Mouse (Mus musculus) hindbrain, embryonic 15.5 days (tissue): ENCODE measurements at regions not wholly inside any gene's neighbourhood (a gene's known extent, or its start where the extent isn't known, plus 50 kb on each side); places are given as distances from the start of the nearest gene placed in this dataset.

Experiments
- ATAC-seq: fragments of 200-750 bp; cut with Nextera tagmentation; 2 replicates; pipeline ENCODE4 v1.8.0; 2017; ENCODE audit warnings: low read depth, moderate number of reproducible peaks, moderate TSS enrichment; ENCODE audit not compliant: low FRiP score
- H3K27ac ChIP-seq: fragments of 300-500 bp; sonication (generic); replicated peaks from 2 replicates; pipeline ENCODE4 v1.5.1; 2015; ENCODE audit warnings: mild to moderate bottlenecking, inconsistent platforms
- H3K27me3 ChIP-seq: fragments of 300-500 bp; sonication (generic); 2 replicates; pipeline ENCODE4 v1.6.1; 2015; ENCODE audit warnings: control low read depth, inconsistent platforms
- H3K36me3 ChIP-seq: fragments of 300-500 bp; sonication (generic); 2 replicates; pipeline ENCODE4 v1.6.1; 2015; ENCODE audit warnings: control low read depth, inconsistent platforms
- H3K4me1 ChIP-seq: fragments of 300-500 bp; sonication (generic); replicated peaks from 2 replicates; pipeline ENCODE4 v1.6.1; 2015; ENCODE audit warnings: control low read depth, inconsistent platforms
- H3K4me2 ChIP-seq: fragments of 300-500 bp; sonication (generic); 2 replicates; pipeline ENCODE4 v1.6.1; 2015; ENCODE audit warnings: moderate library complexity, mild to moderate bottlenecking, inconsistent platforms
- H3K4me3 ChIP-seq: fragments of 300-500 bp; sonication (generic); 2 replicates; pipeline ENCODE4 v1.5.1; 2015; ENCODE audit warnings: mild to moderate bottlenecking, inconsistent platforms
- H3K9ac ChIP-seq: fragments of 300-500 bp; sonication (generic); 2 replicates; pipeline ENCODE4 v1.6.1; 2015; ENCODE audit warnings: inconsistent platforms
- H3K9me3 ChIP-seq: fragments of 300-500 bp; sonication (generic); 2 replicates; pipeline ENCODE4 v1.6.1; 2016; ENCODE audit warnings: control low read depth, inconsistent platforms
- WGBS: fragments of 180-500 bp; shearing (Covaris S2); methylation state at CpG from one replicate; pipeline ENCODE4 v1.1.7; 2015; 5-methylcytosine and 5-hydroxymethylcytosine counted together

- Histone ChIP-seq H3K27ac (no peak overlapping the region), H3K36me3 (no peaks in the 10 kb centered on the region), H3K4me3 (no peak overlapping the region), H3K9ac (no peak overlapping the region), H3K9me3 (no peaks in the 10 kb centered on the region), H3K27me3 (no peaks in the 10 kb centered on the region), H3K4me2 (no peak overlapping the region), H3K4me1 (no peaks in the 10 kb centered on the region)
- WGBS = 48% methylated on average over 1 of the region's 1 CpGs
- no peak for ATAC-seq
Measured at GRCm38 (mm10) chr11:6969196-6969595, 94.1 kb upstream of the Adcy1 start.

- ATAC-seq = no peak
- Histone ChIP-seq H3K36me3 (no peaks in the 10 kb centered on the region), H3K9me3 (no peaks in the 10 kb centered on the region), H3K27me3 (no peaks in the 10 kb centered on the region), H3K4me1 (no peaks in the 10 kb centered on the region), H3K4me3 (no peak overlapping the region), H3K4me2 (no peak overlapping the region), H3K9ac (no peak overlapping the region), H3K27ac (no peak overlapping the region)
- WGBS = 81% methylated on average over 5 of the region's 5 CpGs
Measured at GRCm38 (mm10) chr11:6966968-6967367, 96.3 kb upstream of the Adcy1 start.

GRCm38 (mm10) chr11:6964524-6964923, 98.8 kb upstream of the Adcy1 start:
- no peak for ATAC-seq
- no peaks in the 10 kb centered on the region for H3K4me1 ChIP-seq
- H3K36me3 ChIP-seq = no peaks in the 10 kb centered on the region
- no peaks in the 10 kb centered on the region for H3K9me3 ChIP-seq
- no peaks in the 10 kb centered on the region for H3K27me3 ChIP-seq
- no peak overlapping the region for H3K9ac ChIP-seq
- 54% methylated on average over 2 of the region's 2 CpGs for WGBS
- no peak overlapping the region for H3K4me3 ChIP-seq
- H3K4me2 ChIP-seq = no peak overlapping the region
- no peak overlapping the region for H3K27ac ChIP-seq

GRCm38 (mm10) chr11:6963600-6963999, 99.7 kb upstream of the Adcy1 start:
- Histone ChIP-seq H3K36me3 (no peaks in the 10 kb centered on the region), H3K27me3 (no peaks in the 10 kb centered on the region), H3K4me1 (no peaks in the 10 kb centered on the region), H3K4me2 (no peak overlapping the region), H3K9ac (no peak overlapping the region), H3K9me3 (no peaks in the 10 kb centered on the region), H3K27ac (no peak overlapping the region), H3K4me3 (no peak overlapping the region)
- 88% methylated on average over 3 of the region's 3 CpGs for WGBS
- no peak for ATAC-seq

- Histone ChIP-seq H3K27ac (no peak overlapping the region), H3K4me1 (no peaks in the 10 kb centered on the region), H3K36me3 (no peaks in the 10 kb centered on the region), H3K4me2 (no peak overlapping the region), H3K9me3 (no peaks in the 10 kb centered on the region), H3K4me3 (no peak overlapping the region), H3K9ac (no peak overlapping the region), H3K27me3 (no peaks in the 10 kb centered on the region)
- no peak for ATAC-seq
- 83% methylated on average over 1 of the region's 1 CpGs for WGBS
Measured at GRCm38 (mm10) chr11:6962786-6963575, 100.3 kb upstream of the Adcy1 start.

GRCm38 (mm10) chr11:6962322-6962721, 101.0 kb upstream of the Adcy1 start:
- H3K4me3 ChIP-seq = no peak overlapping the region
- no peaks in the 10 kb centered on the region for H3K9me3 ChIP-seq
- no peak overlapping the region for H3K4me2 ChIP-seq
- H3K27ac ChIP-seq = no peak overlapping the region
- H3K9ac ChIP-seq = no peak overlapping the region
- no peak for ATAC-seq
- no peaks in the 10 kb centered on the region for H3K36me3 ChIP-seq
- no peaks in the 10 kb centered on the region for H3K4me1 ChIP-seq
- H3K27me3 ChIP-seq = no peaks in the 10 kb centered on the region

- ATAC-seq = peak; percentile 87
- no peaks in the 10 kb centered on the region for H3K4me1 ChIP-seq
- H3K4me2 ChIP-seq = no peak overlapping the region
- H3K36me3 ChIP-seq = no peaks in the 10 kb centered on the region
- 55% methylated on average over 1 of the region's 1 CpGs for WGBS
- H3K9ac ChIP-seq = no peak overlapping the region
- H3K27me3 ChIP-seq = no peaks in the 10 kb centered on the region
- no peaks in the 10 kb centered on the region for H3K9me3 ChIP-seq
- H3K4me3 ChIP-seq = no peak overlapping the region
- no peak overlapping the region for H3K27ac ChIP-seq
Measured at GRCm38 (mm10) chr11:6952787-6953186, 110.5 kb upstream of the Adcy1 start.

GRCm38 (mm10) chr11:6951361-6951760, 111.9 kb upstream of the Adcy1 start:
- no peak overlapping the region for H3K9ac ChIP-seq
- H3K4me3 ChIP-seq = no peak overlapping the region
- ATAC-seq = no peak
- no peak overlapping the region for H3K4me2 ChIP-seq
- no peak overlapping the region for H3K27ac ChIP-seq
- H3K9me3 ChIP-seq = no peaks in the 10 kb centered on the region
- H3K27me3 ChIP-seq = no peaks in the 10 kb centered on the region
- H3K4me1 ChIP-seq = no peaks in the 10 kb centered on the region
- H3K36me3 ChIP-seq = no peaks in the 10 kb centered on the region

GRCm38 (mm10) chr11:6949051-6949450, 111.6 kb upstream of the Gm11983 start:
- H3K9me3 ChIP-seq = no peaks in the 10 kb centered on the region
- no peak overlapping the region for H3K4me3 ChIP-seq
- no peak overlapping the region for H3K9ac ChIP-seq
- H3K4me1 ChIP-seq = no peaks in the 10 kb centered on the region
- no peaks in the 10 kb centered on the region for H3K27me3 ChIP-seq
- 60% methylated on average over 2 of the region's 2 CpGs for WGBS
- 0 out of 2 replicates have a peak, but pooled peaks have one; percentile 38 for ATAC-seq
- no peaks in the 10 kb centered on the region for H3K36me3 ChIP-seq
- no peak overlapping the region for H3K27ac ChIP-seq
- no peak overlapping the region for H3K4me2 ChIP-seq

- H3K4me3 ChIP-seq = no peak overlapping the region
- WGBS = 76% methylated on average over 1 of the region's 1 CpGs
- H3K4me1 ChIP-seq = no peaks in the 10 kb centered on the region
- no peak overlapping the region for H3K9ac ChIP-seq
- H3K36me3 ChIP-seq = no peaks in the 10 kb centered on the region
- H3K27me3 ChIP-seq = no peaks in the 10 kb centered on the region
- ATAC-seq = no peak
- no peaks in the 10 kb centered on the region for H3K9me3 ChIP-seq
- H3K4me2 ChIP-seq = no peak overlapping the region
- no peak overlapping the region for H3K27ac ChIP-seq
Measured at GRCm38 (mm10) chr11:6934157-6934556, 96.7 kb upstream of the Gm11983 start.

- H3K27me3 ChIP-seq = no peaks in the 10 kb centered on the region
- no peak overlapping the region for H3K4me3 ChIP-seq
- H3K4me2 ChIP-seq = no peak overlapping the region
- WGBS = 52% methylated on average over 8 of the region's 8 CpGs
- peak; percentile 75; the same call in 1 of the 2 replicates for ATAC-seq
- no peaks in the 10 kb centered on the region for H3K9me3 ChIP-seq
- H3K36me3 ChIP-seq = no peaks in the 10 kb centered on the region
- H3K4me1 ChIP-seq = peaks cover 4% of the 10 kb centered on the region; the same call in 1 of the 2 replicates
- no peak overlapping the region for H3K9ac ChIP-seq
- no peak overlapping the region for H3K27ac ChIP-seq
Measured at GRCm38 (mm10) chr11:6926036-6926435, 88.6 kb upstream of the Gm11983 start.

GRCm38 (mm10) chr11:6924476-6924875, 87.0 kb upstream of the Gm11983 start:
- peaks cover 4% of the 10 kb centered on the region; the same call in 1 of the 2 replicates for H3K4me1 ChIP-seq
- no peak for ATAC-seq
- no peaks in the 10 kb centered on the region for H3K36me3 ChIP-seq
- no peaks in the 10 kb centered on the region for H3K9me3 ChIP-seq
- no peak overlapping the region for H3K4me2 ChIP-seq
- 37% methylated on average over 5 of the region's 6 CpGs for WGBS
- no peaks in the 10 kb centered on the region for H3K27me3 ChIP-seq
- no peak overlapping the region for H3K4me3 ChIP-seq
- H3K9ac ChIP-seq = no peak overlapping the region
- no peak overlapping the region for H3K27ac ChIP-seq

- no peak overlapping the region for H3K27ac ChIP-seq
- 18% methylated on average over 6 of the region's 6 CpGs for WGBS
- no peak overlapping the region for H3K4me3 ChIP-seq
- H3K9ac ChIP-seq = no peak overlapping the region
- H3K4me1 ChIP-seq = peaks cover 4% of the 10 kb centered on the region; the same call in 1 of the 2 replicates
- peak; percentile 34; the same call in 1 of the 2 replicates for ATAC-seq
- H3K4me2 ChIP-seq = no peak overlapping the region
- no peaks in the 10 kb centered on the region for H3K36me3 ChIP-seq
- no peaks in the 10 kb centered on the region for H3K27me3 ChIP-seq
- H3K9me3 ChIP-seq = no peaks in the 10 kb centered on the region
Measured at GRCm38 (mm10) chr11:6923917-6924316, 86.5 kb upstream of the Gm11983 start.
